In the genomic region with DNA sequence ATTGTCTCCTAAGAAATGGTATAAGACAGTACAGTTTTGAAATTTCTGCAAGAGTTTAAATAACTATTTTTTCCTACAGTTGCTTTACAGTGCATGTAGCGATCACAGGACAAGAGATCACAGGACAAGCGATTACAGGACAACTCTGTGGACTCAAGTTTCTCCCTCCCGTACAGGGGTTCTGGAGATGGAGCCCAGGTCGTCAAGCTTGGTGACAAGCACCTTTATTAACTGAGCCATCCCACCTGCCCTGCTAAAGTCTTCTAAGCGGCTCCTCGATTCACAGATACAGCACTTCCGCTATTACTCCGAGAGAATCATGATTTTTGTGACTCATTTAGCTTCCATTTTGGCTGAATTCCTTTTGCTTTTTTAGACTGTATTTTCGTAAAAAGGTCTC, we compare ENCODE assay signal across 19 mouse cellular contexts. TPM values are rescaled to one million over a fixed set of nuclear protein-coding genes. Genes with fewer than 3 reads are reported as not detected.
DNase-seq lines count a peak whose midpoint lies in the region; ATAC-seq lines count a peak whose summit lies in the region.
"Had no signal": no experiment of that assay in that cellular context is flagged by ENCODE, and none has a peak within 500 bp of the region (broad histone marks: within the 10 kb centered on the region; RNA-seq: fewer than 3 reads in every experiment).

No protein-coding gene starts in this region.

- H3K4me3 ChIP-seq in heart, embryonic 11.5 days (ENCODE audit: low read depth, low read length), result no peak overlapping the region
- no peak overlapping the region for H3K4me3 ChIP-seq in heart, embryonic 10.5 days

- H3K9ac ChIP-seq in heart, embryonic 11.5 days (ENCODE audit: low read depth, low read length), result no peak overlapping the region

- H3K27ac ChIP-seq in heart, embryonic 11.5 days (ENCODE audit: low read depth, low read length), result no peak overlapping the region
- H3K27ac ChIP-seq in heart, embryonic 10.5 days, result no peak overlapping the region

- peak; percentile 61 for DNase-seq in heart, adult 11 months
- DNase-seq in heart, embryonic 10.5 days (ENCODE audit: low spot score), result peak; percentile 58
- DNase-seq in heart, postnatal 14 days, result no peak
- DNase-seq: adrenal gland, adult 2 months; adrenal gland, adult 8-10 months; adrenal gland, postnatal 10 days; adrenal gland, postnatal 14 days; adrenal gland, postnatal 25 days; adrenal gland, postnatal 36 days; B cell, adult 2 months; cerebellum, adult 11 months; cerebellum, adult 11-12 months; cerebellum, adult 18-20 months had no signal

- H3K36me3 ChIP-seq in heart, embryonic 11.5 days (ENCODE audit: control insufficient read depth, insufficient read depth, low read length), result peaks cover 25% of the 10 kb centered on the region
- peaks cover 70% of the 10 kb centered on the region for H3K36me3 ChIP-seq in heart, embryonic 10.5 days

- H3K27me3 ChIP-seq in heart, embryonic 11.5 days (ENCODE audit: control insufficient read depth, insufficient read depth, low read length), result no peaks in the 10 kb centered on the region
- H3K27me3 ChIP-seq in heart, embryonic 10.5 days (ENCODE audit: insufficient read depth, poor library complexity, severe bottlenecking), result no peaks in the 10 kb centered on the region
- H3K27me3 ChIP-seq: CH12.LX, Patski had no signal

- H3K9me3 ChIP-seq in heart, embryonic 11.5 days (replicated peaks; ENCODE audit: control insufficient read depth, low read length), result no peaks in the 10 kb centered on the region
- H3K9me3 ChIP-seq in heart, embryonic 10.5 days, result no peaks in the 10 kb centered on the region
- H3K9me3 ChIP-seq: G1E had no signal

- H3K4me1 ChIP-seq in heart, embryonic 11.5 days (ENCODE audit: control insufficient read depth, insufficient read depth, low read length), result peaks cover 5% of the 10 kb centered on the region
- peaks cover 11% of the 10 kb centered on the region; the same call in 1 of the 2 replicates for H3K4me1 ChIP-seq in heart, embryonic 10.5 days

- intact Hi-C loops in heart, postnatal 14 days (cut with DNase I), result no loop called here

- no peak overlapping the region for H3K4me2 ChIP-seq in heart, embryonic 11.5 days

- WGBS in heart, embryonic 11.5 days (ENCODE audit: insufficient replicate concordance), result 92% methylated on average over 9 of the region's 9 CpGs
- WGBS in heart, embryonic 10.5 days, result 96% methylated on average over 9 of the region's 9 CpGs

- no peak for ATAC-seq in heart, embryonic 11.5 days (replicated peaks; ENCODE audit: insufficient number of reproducible peaks, low FRiP score, low TSS enrichment)
- ATAC-seq: activated CD4-positive, CD25-positive, alpha-beta regulatory T cell, adult 4 months; CD4-positive, CD25-positive, alpha-beta regulatory T cell, adult 4 months; Patski had no signal

RNA-seq across cellular contexts. Expression of gene Nudt21, which starts 7.1 kb away (rescaled TPM):
- polyA plus RNA-seq in heart, embryonic 11.5 days (2014; fragmentation: Nextera tagmentation; extraction: Ambion mirVana), result 91.3 and 94.6 TPM in 2 replicates
- 96.4 and 110 TPM in 2 replicates for polyA plus RNA-seq in heart, embryonic 10.5 days (2016; fragmentation: Nextera tagmentation; extraction: Ambion mirVana)
- 10 to 100 TPM; 29.2 to 30.3 TPM for total RNA-seq in heart, postnatal 14 days (2021)

RNA-seq across cellular contexts. Expression of gene Ogfod1, which starts 7.3 kb away (rescaled TPM):
- 13.2 and 13.9 TPM in 2 replicates for polyA plus RNA-seq in heart, embryonic 11.5 days (2014; fragmentation: Nextera tagmentation; extraction: Ambion mirVana)
- 13.6 and 14.0 TPM in 2 replicates for polyA plus RNA-seq in heart, embryonic 10.5 days (2016; fragmentation: Nextera tagmentation; extraction: Ambion mirVana)
- total RNA-seq in heart, postnatal 14 days (2021), result 10 to 100 TPM; 23.0 to 23.9 TPM

RNA-seq across cellular contexts. Expression of gene Amfr, which starts 17.1 kb away (rescaled TPM):
- polyA plus RNA-seq in heart, embryonic 11.5 days (2014; fragmentation: Nextera tagmentation; extraction: Ambion mirVana), result 47.3 and 55.0 TPM in 2 replicates
- 52.1 and 57.9 TPM in 2 replicates for polyA plus RNA-seq in heart, embryonic 10.5 days (2016; fragmentation: Nextera tagmentation; extraction: Ambion mirVana)
- 100 to 1,000 TPM; 108 to 112 TPM for total RNA-seq in heart, postnatal 14 days (2021)

Comparison
In these comparisons a context has a peak if more than half of its experiments do, and no peak if none do; other contexts are left out.
1. DNase-seq: peak in heart, adult 11 months (single experiment) and heart, embryonic 10.5 days (single experiment); none in heart, postnatal 14 days (0 of 2).